Mouse (Mus musculus): ENCODE data around the gene Tnik. TPM values are rescaled to one million over a fixed set of nuclear protein-coding genes. Genes with fewer than 3 reads are reported as not detected.

Gene Tnik
- polyA plus RNA-seq, 1 experiment from 2014 or later = 15.9 TPM

DNA sequence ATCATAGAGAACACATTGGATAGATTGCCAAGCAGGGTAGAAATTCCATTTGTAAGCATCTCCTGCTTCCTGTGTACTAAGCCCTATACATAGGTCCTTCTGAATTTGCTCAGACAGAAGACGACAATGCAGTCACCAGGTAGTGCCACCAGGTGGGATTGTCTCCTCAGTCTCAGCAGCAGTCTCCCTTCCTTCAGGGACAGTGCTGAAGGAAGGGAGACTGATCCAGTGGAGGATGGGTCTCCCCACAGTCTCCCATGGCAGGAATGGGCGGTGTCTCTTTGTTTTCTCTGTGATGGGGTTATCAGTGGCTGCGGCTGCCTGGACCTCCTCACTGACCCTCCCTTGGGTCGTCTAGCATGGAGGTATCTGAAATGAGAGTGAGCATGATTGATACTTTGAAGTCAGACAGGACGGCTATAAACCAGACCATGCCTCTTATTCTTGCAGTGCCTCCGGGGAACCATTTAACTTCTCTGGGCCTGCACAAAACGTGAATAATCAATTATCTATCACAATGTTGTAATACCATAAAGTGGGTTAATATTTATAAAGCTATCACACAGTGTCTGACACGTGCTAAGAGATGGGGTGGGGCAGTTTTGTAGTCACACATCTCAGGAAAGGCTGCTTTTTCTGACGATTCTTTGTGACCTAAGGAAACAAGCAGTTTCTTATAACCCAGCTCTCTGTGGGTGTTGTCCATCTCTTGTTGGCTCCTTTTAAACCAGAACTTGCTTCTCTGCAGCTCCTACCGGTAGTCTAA lies 285.1 kb downstream of the Tnik start:
- Histone ChIP-seq H3K36me3 (replicated peaks; ENCODE audit: control insufficient read depth, insufficient read depth, low read depth, low read length) (no peaks in the 10 kb centered on the region), H3K9me3 (replicated peaks; ENCODE audit: control insufficient read depth, low read length) (no peaks in the 10 kb centered on the region), H3K4me3 (ENCODE audit: low read depth, low read length) (no peak overlapping the region), H3K9ac (replicated peaks; ENCODE audit: low read length) (no peak overlapping the region), H3K27me3 (ENCODE audit: control insufficient read depth, insufficient read depth, low read length) (no peaks in the 10 kb centered on the region), H3K4me2 (ENCODE audit: low read depth, low read length) (no peak overlapping the region), H3K27ac (replicated peaks; ENCODE audit: low read depth, low read length) (no peak overlapping the region), H3K4me1 (ENCODE audit: control insufficient read depth, insufficient read depth, low read length) (no peaks in the 10 kb centered on the region)
- no peak for ATAC-seq (replicated peaks; ENCODE audit: insufficient number of reproducible peaks, low FRiP score, low TSS enrichment, low read depth)
- no peak for DNase-seq (ENCODE audit: low spot score)
- WGBS = 60% methylated on average over 10 of the region's 10 CpGs

- Histone ChIP-seq H3K4me2 (ENCODE audit: low read depth, low read length) (no peak overlapping the region), H3K4me3 (ENCODE audit: low read depth, low read length) (no peak overlapping the region), H3K36me3 (replicated peaks; ENCODE audit: control insufficient read depth, insufficient read depth, low read depth, low read length) (no peaks in the 10 kb centered on the region), H3K9ac (replicated peaks; ENCODE audit: low read length) (no peak overlapping the region), H3K9me3 (replicated peaks; ENCODE audit: control insufficient read depth, low read length) (no peaks in the 10 kb centered on the region), H3K27ac (replicated peaks; ENCODE audit: low read depth, low read length) (no peak overlapping the region), H3K4me1 (ENCODE audit: control insufficient read depth, insufficient read depth, low read length) (no peaks in the 10 kb centered on the region), H3K27me3 (ENCODE audit: control insufficient read depth, insufficient read depth, low read length) (no peaks in the 10 kb centered on the region)
- no peak for DNase-seq (ENCODE audit: low spot score)
- ATAC-seq (replicated peaks; ENCODE audit: insufficient number of reproducible peaks, low FRiP score, low TSS enrichment, low read depth) = no peak
- WGBS = 35% methylated on average over 6 of the region's 6 CpGs
Observed at GRCm38 (mm10) chr3:28549391-28549790, 286.4 kb downstream of the Tnik start.

- H3K36me3 ChIP-seq (replicated peaks; ENCODE audit: control insufficient read depth, insufficient read depth, low read depth, low read length) = no peaks in the 10 kb centered on the region
- H3K4me2 ChIP-seq (ENCODE audit: low read depth, low read length) = no peak overlapping the region
- H3K4me1 ChIP-seq (ENCODE audit: control insufficient read depth, insufficient read depth, low read length) = no peaks in the 10 kb centered on the region
- WGBS = 67% methylated on average over 6 of the region's 6 CpGs
- no peak for ATAC-seq (replicated peaks; ENCODE audit: insufficient number of reproducible peaks, low FRiP score, low TSS enrichment, low read depth)
- no peaks in the 10 kb centered on the region for H3K27me3 ChIP-seq (ENCODE audit: control insufficient read depth, insufficient read depth, low read length)
- no peak overlapping the region for H3K4me3 ChIP-seq (ENCODE audit: low read depth, low read length)
- no peak overlapping the region for H3K9ac ChIP-seq (replicated peaks; ENCODE audit: low read length)
- no peak for DNase-seq (ENCODE audit: low spot score)
- H3K27ac ChIP-seq (replicated peaks; ENCODE audit: low read depth, low read length) = no peak overlapping the region
- H3K9me3 ChIP-seq (replicated peaks; ENCODE audit: control insufficient read depth, low read length) = no peaks in the 10 kb centered on the region
Observed at GRCm38 (mm10) chr3:28550497-28551093, 287.6 kb downstream of the Tnik start.

DNA sequence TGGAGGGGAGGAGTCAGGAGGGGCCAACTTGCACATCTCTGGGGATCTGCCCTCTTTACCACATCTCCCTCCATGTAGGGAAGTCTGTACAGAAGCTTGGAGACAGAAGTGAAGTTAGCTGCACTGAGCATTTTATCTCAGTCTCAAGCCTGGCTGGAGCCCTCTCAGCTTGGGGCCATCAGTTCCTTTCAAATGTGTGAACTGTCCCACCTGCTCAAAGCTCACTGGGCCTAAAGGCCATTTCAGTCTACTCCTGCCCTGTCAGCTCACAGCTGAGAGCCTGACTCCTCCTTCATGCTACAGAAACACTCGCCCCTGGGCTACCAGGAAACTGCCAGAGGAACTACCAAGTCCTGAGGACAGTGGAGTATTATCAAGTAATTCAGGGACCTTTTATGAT lies 288.7 kb downstream of the Tnik start:
- Histone ChIP-seq H3K4me1 (ENCODE audit: control insufficient read depth, insufficient read depth, low read length) (no peaks in the 10 kb centered on the region), H3K27ac (replicated peaks; ENCODE audit: low read depth, low read length) (no peak overlapping the region), H3K4me3 (ENCODE audit: low read depth, low read length) (no peak overlapping the region), H3K9me3 (replicated peaks; ENCODE audit: control insufficient read depth, low read length) (no peaks in the 10 kb centered on the region), H3K36me3 (replicated peaks; ENCODE audit: control insufficient read depth, insufficient read depth, low read depth, low read length) (no peaks in the 10 kb centered on the region), H3K27me3 (ENCODE audit: control insufficient read depth, insufficient read depth, low read length) (no peaks in the 10 kb centered on the region), H3K4me2 (ENCODE audit: low read depth, low read length) (no peak overlapping the region), H3K9ac (replicated peaks; ENCODE audit: low read length) (no peak overlapping the region)
- DNase-seq (ENCODE audit: low spot score) = no peak
- ATAC-seq (replicated peaks; ENCODE audit: insufficient number of reproducible peaks, low FRiP score, low TSS enrichment, low read depth) = no peak
- 74% methylated on average over 1 of the region's 1 CpGs for WGBS

DNA sequence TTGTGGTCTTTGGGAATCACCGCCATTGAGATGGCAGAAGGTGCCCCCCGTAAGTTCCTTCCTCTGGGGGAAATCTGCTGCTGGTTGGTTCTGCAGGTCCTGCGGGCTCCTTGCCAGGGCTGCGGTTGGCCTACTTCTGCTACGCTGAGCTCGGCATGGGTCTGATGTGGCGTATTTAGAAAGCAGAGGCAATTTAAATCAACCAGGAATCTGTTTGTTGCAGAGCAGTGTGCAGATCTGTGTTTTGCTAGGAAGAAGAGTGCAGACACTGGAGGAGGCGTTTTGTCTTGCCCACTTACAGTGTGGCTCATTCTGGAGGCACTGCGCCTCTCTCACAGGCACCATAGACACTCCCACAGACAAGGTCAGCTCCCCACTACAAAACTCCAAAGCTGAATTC lies 291.9 kb downstream of the Tnik start:
- whole genome bisulfite sequencing = 84% methylated on average over 9 of the region's 9 CpGs
- Histone ChIP-seq H3K36me3 (replicated peaks; ENCODE audit: control insufficient read depth, insufficient read depth, low read depth, low read length) (no peaks in the 10 kb centered on the region), H3K27ac (replicated peaks; ENCODE audit: low read depth, low read length) (no peak overlapping the region), H3K4me2 (ENCODE audit: low read depth, low read length) (no peak overlapping the region), H3K9me3 (replicated peaks; ENCODE audit: control insufficient read depth, low read length) (no peaks in the 10 kb centered on the region), H3K9ac (replicated peaks; ENCODE audit: low read length) (no peak overlapping the region), H3K4me3 (ENCODE audit: low read depth, low read length) (no peak overlapping the region), H3K27me3 (ENCODE audit: control insufficient read depth, insufficient read depth, low read length) (no peaks in the 10 kb centered on the region), H3K4me1 (ENCODE audit: control insufficient read depth, insufficient read depth, low read length) (no peaks in the 10 kb centered on the region)
- ATAC-seq (replicated peaks; ENCODE audit: insufficient number of reproducible peaks, low FRiP score, low TSS enrichment, low read depth) (no peak), DNase-seq (ENCODE audit: low spot score) (no peak)

- DNase-seq (ENCODE audit: low spot score) (no peak), ATAC-seq (replicated peaks; ENCODE audit: insufficient number of reproducible peaks, low FRiP score, low TSS enrichment, low read depth) (no peak)
- Histone ChIP-seq H3K9ac (replicated peaks; ENCODE audit: low read length) (no peak overlapping the region), H3K9me3 (replicated peaks; ENCODE audit: control insufficient read depth, low read length) (no peaks in the 10 kb centered on the region), H3K27ac (replicated peaks; ENCODE audit: low read depth, low read length) (no peak overlapping the region), H3K4me2 (ENCODE audit: low read depth, low read length) (no peak overlapping the region), H3K27me3 (ENCODE audit: control insufficient read depth, insufficient read depth, low read length) (no peaks in the 10 kb centered on the region), H3K4me3 (ENCODE audit: low read depth, low read length) (no peak overlapping the region), H3K4me1 (ENCODE audit: control insufficient read depth, insufficient read depth, low read length) (no peaks in the 10 kb centered on the region), H3K36me3 (replicated peaks; ENCODE audit: control insufficient read depth, insufficient read depth, low read depth, low read length) (no peaks in the 10 kb centered on the region)
- WGBS = 60% methylated on average over 7 of the region's 7 CpGs
Observed at GRCm38 (mm10) chr3:28555795-28556570, 293.0 kb downstream of the Tnik start.

- DNase-seq (ENCODE audit: low spot score) = no peak
- Histone ChIP-seq H3K27ac (replicated peaks; ENCODE audit: low read depth, low read length) (no peak overlapping the region), H3K36me3 (replicated peaks; ENCODE audit: control insufficient read depth, insufficient read depth, low read depth, low read length) (no peaks in the 10 kb centered on the region), H3K4me1 (ENCODE audit: control insufficient read depth, insufficient read depth, low read length) (no peaks in the 10 kb centered on the region), H3K9me3 (replicated peaks; ENCODE audit: control insufficient read depth, low read length) (no peaks in the 10 kb centered on the region), H3K4me2 (ENCODE audit: low read depth, low read length) (no peak overlapping the region), H3K9ac (replicated peaks; ENCODE audit: low read length) (no peak overlapping the region), H3K4me3 (ENCODE audit: low read depth, low read length) (no peak overlapping the region), H3K27me3 (ENCODE audit: control insufficient read depth, insufficient read depth, low read length) (no peaks in the 10 kb centered on the region)
- no peak for ATAC-seq (replicated peaks; ENCODE audit: insufficient number of reproducible peaks, low FRiP score, low TSS enrichment, low read depth)
- WGBS = 74% methylated on average over 4 of the region's 4 CpGs
Observed at GRCm38 (mm10) chr3:28558328-28558871, 295.4 kb downstream of the Tnik start.

GRCm38 (mm10) chr3:28561408-28561807 lies 298.4 kb downstream of the Tnik start:
- Histone ChIP-seq H3K27ac (replicated peaks; ENCODE audit: low read depth, low read length) (no peak overlapping the region), H3K36me3 (replicated peaks; ENCODE audit: control insufficient read depth, insufficient read depth, low read depth, low read length) (no peaks in the 10 kb centered on the region), H3K9me3 (replicated peaks; ENCODE audit: control insufficient read depth, low read length) (no peaks in the 10 kb centered on the region), H3K9ac (replicated peaks; ENCODE audit: low read length) (no peak overlapping the region), H3K4me2 (ENCODE audit: low read depth, low read length) (no peak overlapping the region), H3K27me3 (ENCODE audit: control insufficient read depth, insufficient read depth, low read length) (no peaks in the 10 kb centered on the region), H3K4me1 (ENCODE audit: control insufficient read depth, insufficient read depth, low read length) (no peaks in the 10 kb centered on the region), H3K4me3 (ENCODE audit: low read depth, low read length) (no peak overlapping the region)
- DNase-seq (ENCODE audit: low spot score) (no peak), ATAC-seq (replicated peaks; ENCODE audit: insufficient number of reproducible peaks, low FRiP score, low TSS enrichment, low read depth) (no peak)
- whole genome bisulfite sequencing = 77% methylated on average over 4 of the region's 4 CpGs

All from embryonic facial prominence, embryonic 11.5 days (tissue).